Mouse (Mus musculus) kidney, adult 2 months (tissue): ENCODE measurements around the gene Armc7. TPM values are rescaled to one million over a fixed set of nuclear protein-coding genes. Genes with fewer than 3 reads are reported as not detected.

Source experiments
- DNase-seq: peaks from one replicate; pipeline ENCODE4 v3.0.0; 2021
- H3K27ac ChIP-seq: fragments of 200-500 bp; 2 replicates; pipeline ENCODE4 v1.5.1; 2012; ENCODE audit warnings: low read depth, low read length, control low read depth, inconsistent platforms; ENCODE audit not compliant: insufficient read depth
- H3K27me3 ChIP-seq: fragments of 200-500 bp; replicated peaks from 2 replicates; pipeline ENCODE4 v1.6.1; 2012; ENCODE audit warnings: mild to moderate bottlenecking, moderate library complexity, low read length, inconsistent platforms; ENCODE audit not compliant: control insufficient read depth, insufficient read depth
- H3K36me3 ChIP-seq: fragments of 200-500 bp; 2 replicates; pipeline ENCODE4 v1.6.1; 2012; ENCODE audit warnings: mild to moderate bottlenecking, moderate library complexity, low read length, inconsistent platforms; ENCODE audit not compliant: control insufficient read depth, insufficient read depth
- H3K4me1 ChIP-seq: fragments of 200-500 bp; 2 replicates; pipeline ENCODE4 v1.6.1; 2011; ENCODE audit warnings: low read length; ENCODE audit not compliant: control insufficient read depth, insufficient read depth
- H3K4me3 ChIP-seq: fragments of 200-500 bp; 2 replicates; pipeline ENCODE4 v1.5.1; 2011; ENCODE audit warnings: mild to moderate bottlenecking, low read depth, low read length, control low read depth; ENCODE audit not compliant: insufficient read depth
- CTCF ChIP-seq: fragments of 200-500 bp; conservative IDR thresholded peaks from 2 replicates; pipeline ENCODE4 v1.5.1; 2011; ENCODE audit warnings: low read depth, mild to moderate bottlenecking, control low read depth, low read length, moderate library complexity, mixed read lengths; ENCODE audit not compliant: insufficient read depth, insufficient read length
- POLR2A ChIP-seq: fragments of 200-500 bp; IDR thresholded peaks from one replicate; pipeline ENCODE4 v1.6.1; 2011; ENCODE audit warnings: low read depth, low read length, control low read depth
- WGBS: fragments of 180-500 bp; shearing (Covaris S2); methylation state at CpG from one replicate; pipeline ENCODE4 v1.1.7; 2018; 5-methylcytosine and 5-hydroxymethylcytosine counted together
- polyA plus RNA-seq: library from polyadenylated mRNA; depleted of rRNA; stranded (reverse); fragments of >200 nt; gene quantifications from 2 replicates; pipeline ENCODE4 v1.2.3, GENCODE M21; 2012

Gene Armc7
- polyA plus RNA-seq, 1 experiment = 7.3 TPM

DNA sequence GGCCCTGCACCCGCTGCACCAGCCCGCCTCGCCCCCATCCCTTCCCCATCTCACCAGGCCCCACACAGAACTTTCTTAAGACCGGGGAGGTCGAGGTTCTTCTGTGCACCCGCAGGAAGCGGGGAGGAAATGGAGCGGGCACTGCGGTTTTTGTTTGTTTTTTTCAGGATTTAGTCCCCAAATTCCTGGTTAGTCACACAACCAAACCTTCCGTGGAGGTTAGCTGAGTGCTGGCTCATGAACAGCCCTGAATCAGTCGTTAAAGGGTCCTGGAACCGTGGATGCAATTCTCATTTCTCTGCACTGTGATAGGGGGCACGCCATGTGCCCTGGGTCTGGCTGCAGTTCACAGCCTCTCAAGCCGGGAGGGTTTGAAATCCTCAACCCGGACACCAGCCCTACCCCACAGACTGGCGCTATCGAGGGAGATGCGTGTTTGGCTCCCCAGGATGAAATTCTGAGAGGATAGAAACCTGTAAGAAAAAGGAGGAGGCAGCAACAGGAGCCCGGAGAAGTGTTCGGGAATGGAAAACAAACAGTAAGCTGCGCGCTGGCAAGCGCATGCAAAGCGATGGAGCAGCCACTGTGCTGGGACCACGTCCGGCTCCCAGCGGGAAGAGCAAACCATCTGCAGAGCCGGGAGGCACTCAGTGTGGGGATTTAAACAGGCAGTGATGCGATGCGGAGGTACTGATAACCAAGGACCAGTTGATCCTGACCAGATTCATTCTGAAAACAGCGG is 39.7 kb upstream of the Armc7 start:
- Histone ChIP-seq H3K27me3 (no peaks in the 10 kb centered on the region), H3K4me1 (no peaks in the 10 kb centered on the region), H3K27ac (no peak overlapping the region), H3K4me3 (peak overlapping the region; percentile 18; the same call in 1 of the 2 replicates), H3K36me3 (no peaks in the 10 kb centered on the region)
- no peak for TF ChIP-seq POLR2A
- TF ChIP-seq CTCF = no peak
- WGBS = 25% methylated on average over 31 of the region's 31 CpGs
- DNase-seq = no peak

DNA sequence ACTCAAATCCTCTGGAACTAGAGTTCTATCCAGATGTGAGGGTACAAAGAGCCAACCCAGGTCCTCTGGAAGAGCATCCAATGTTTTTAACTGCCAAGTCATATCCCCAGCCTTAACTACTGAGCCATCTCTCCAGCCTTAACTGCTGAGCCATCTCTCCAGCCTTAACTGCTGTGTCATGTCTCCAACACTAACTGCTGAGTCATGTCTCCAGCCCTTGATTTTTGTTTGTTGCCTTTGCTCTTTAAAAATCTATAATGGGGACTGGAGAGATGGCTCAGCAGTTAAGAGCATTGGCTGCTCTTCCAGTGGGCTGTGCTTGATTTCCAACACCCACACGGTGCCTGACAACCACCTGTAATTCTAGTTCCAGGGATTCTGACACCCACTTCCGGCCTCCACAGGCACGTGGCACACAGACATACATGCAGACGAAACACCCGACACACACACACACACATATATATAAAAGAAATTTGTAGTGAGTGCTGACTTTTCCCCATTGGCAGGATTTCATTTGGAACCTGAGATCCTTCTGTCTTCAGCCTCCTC is 37.8 kb upstream of the Armc7 start:
- H3K4me3 ChIP-seq = no peak overlapping the region
- no peaks in the 10 kb centered on the region for H3K27me3 ChIP-seq
- WGBS = 67% methylated on average over 5 of the region's 5 CpGs
- H3K27ac ChIP-seq = no peak overlapping the region
- H3K4me1 ChIP-seq = no peaks in the 10 kb centered on the region
- no peak for DNase-seq
- no peaks in the 10 kb centered on the region for H3K36me3 ChIP-seq
- no peak for TF ChIP-seq POLR2A
- TF ChIP-seq CTCF = no peak

DNA sequence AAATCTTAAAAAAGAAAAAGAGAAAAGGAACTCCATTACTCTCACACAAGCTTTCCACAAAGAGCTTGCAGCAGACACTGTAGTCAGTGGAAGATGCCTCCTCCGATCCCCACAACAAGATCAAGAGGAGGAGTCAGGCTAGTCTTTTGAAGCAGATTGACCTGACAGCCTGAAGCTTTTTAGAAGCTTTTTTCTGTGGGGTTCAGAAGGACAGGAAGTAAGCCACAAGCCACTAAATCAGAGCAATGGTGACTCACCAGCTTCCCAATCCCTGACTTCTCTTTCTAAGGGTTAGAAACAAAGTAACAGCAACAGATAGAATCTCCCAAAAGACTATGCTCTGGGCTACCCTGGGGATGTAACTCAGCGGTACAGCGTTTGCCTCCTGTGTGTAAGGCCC is 36.1 kb upstream of the Armc7 start:
- H3K4me3 ChIP-seq = no peak overlapping the region
- no peak overlapping the region for H3K27ac ChIP-seq
- DNase-seq = no peak
- no peaks in the 10 kb centered on the region for H3K27me3 ChIP-seq
- no peaks in the 10 kb centered on the region for H3K4me1 ChIP-seq
- WGBS = 73% methylated on average over 3 of the region's 3 CpGs
- H3K36me3 ChIP-seq = no peaks in the 10 kb centered on the region
- no peak for TF ChIP-seq CTCF
- TF ChIP-seq POLR2A = no peak

DNA sequence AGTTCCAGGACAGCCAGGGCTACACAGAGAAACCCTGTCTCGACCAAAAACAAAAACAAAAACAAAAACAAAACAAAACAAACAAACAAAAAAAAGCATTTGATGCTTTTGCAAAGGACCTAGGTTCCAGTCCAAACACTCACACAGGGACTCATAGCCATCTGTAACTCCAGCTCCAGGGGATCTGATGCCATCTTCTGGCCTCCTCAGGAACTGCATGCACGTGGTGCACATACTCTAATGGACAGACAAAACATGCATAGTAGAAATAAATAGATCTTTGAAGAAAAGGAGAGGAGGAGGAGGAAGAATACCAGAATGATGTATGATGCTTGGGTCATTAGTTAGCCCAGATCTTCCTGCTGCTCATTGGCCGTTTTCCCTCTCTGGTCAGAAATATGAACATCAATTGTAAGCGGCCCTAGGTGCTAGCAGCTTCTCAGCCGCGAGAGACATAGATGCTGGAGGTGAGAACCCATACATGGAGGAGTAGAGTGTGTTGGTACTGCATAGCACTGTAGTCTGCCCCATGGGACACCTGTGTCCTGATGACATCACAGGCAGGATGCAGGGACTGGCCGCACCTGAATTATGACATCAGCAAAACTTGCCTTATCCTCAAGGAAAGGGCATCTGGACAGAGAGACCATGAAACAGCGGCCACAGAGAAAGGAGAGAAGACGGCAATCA is 35.4 kb upstream of the Armc7 start, which contains the start of gene Trim80:
Gene Trim80 (plus strand): TSS at position 640 of the 690 bp plus-strand sequence.
- Histone ChIP-seq H3K27ac (no peak within 1 kb of the TSS), H3K4me1 (no peaks in the 10 kb centered on the region), H3K36me3 (no peaks in the 10 kb centered on the region), H3K4me3 (no peak within 1 kb of the TSS), H3K27me3 (no peaks in the 10 kb centered on the region)
- WGBS = 95% methylated on average over 9 of the region's 9 CpGs
- DNase-seq = no peak
- TF ChIP-seq CTCF = peak; percentile 28; the same call in 1 of the 2 replicates
- no peak for TF ChIP-seq POLR2A

DNA sequence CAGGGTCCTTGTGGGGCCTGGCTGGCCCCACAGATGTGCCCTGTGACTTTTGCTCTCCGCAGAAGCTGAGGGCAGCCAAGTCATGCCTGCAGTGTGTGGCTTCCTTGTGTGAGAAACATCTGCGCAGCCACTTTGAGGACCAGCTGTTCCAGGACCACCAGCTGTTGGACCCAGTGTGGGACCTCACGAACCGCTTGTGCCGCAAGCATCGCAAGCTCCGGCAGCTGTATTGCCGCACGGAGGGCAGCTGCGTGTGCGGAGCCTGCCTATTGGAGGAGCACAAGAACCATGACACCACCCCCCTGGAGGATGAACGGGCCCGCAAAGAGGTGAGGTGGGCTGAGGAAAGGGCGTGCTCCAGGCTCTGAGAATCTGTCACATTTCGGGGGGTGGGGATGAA is 34.0 kb upstream of the Armc7 start:
- Histone ChIP-seq H3K27ac (no peak overlapping the region), H3K4me3 (no peak overlapping the region), H3K36me3 (no peaks in the 10 kb centered on the region), H3K4me1 (peaks cover 3% of the 10 kb centered on the region), H3K27me3 (no peaks in the 10 kb centered on the region)
- no peak for DNase-seq
- 77% methylated on average over 15 of the region's 15 CpGs for WGBS
- TF ChIP-seq POLR2A = no peak
- no peak for TF ChIP-seq CTCF

DNA sequence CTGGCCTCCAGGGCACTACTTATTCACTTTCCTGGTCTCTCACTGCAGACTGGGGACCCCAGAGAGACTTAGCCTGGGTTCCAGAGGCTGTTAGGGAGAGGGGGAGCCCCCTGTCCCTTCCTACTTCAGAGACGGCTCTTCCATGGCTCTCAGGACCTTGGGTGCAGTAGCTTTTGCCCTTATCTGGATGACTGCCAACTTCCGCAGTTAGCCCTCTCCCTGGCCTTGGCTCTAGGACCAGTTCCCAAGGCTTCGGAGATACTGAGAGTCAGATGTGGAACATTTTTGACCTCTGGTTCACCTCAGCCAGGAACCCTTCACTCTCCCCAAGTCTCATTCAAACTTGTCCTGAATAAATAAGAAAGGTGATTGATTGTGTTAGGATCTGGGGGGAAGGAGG is 28.6 kb upstream of the Armc7 start:
- peak; percentile 81 for DNase-seq
- WGBS = 4% methylated on average over 3 of the region's 3 CpGs
- Histone ChIP-seq H3K4me3 (no peak overlapping the region), H3K27ac (peak overlapping the region; percentile 97), H3K4me1 (peaks cover 49% of the 10 kb centered on the region), H3K27me3 (no peaks in the 10 kb centered on the region), H3K36me3 (no peaks in the 10 kb centered on the region)
- no peak for TF ChIP-seq CTCF
- no peak for TF ChIP-seq POLR2A

DNA sequence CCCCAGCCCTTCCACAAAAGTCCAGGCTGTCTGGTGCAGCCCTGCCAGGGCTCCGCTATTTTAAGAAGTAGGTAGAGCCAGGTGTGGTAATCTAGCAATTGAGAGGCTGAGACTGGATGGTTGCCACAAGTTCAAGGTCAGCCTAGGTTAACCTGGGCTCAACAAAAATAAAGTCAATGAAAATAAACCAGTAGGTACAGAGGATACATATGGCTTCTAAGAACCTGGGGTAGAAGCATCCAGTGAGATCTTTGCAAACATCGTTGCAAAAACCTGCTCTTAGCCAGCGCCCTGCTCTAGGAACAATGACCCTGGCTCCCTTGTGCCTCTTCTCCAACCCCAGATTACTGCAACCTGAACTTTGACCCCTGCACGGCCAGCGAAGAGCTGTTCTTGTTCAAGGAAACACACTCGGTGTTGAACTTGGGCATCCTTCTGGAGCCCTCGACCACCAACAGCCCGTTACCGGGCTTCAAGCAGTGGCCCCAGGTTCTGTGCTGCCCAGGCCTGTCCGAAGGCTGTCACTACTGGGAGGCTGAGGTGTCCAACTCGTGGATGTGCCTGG is 28.1 kb upstream of the Armc7 start:
- TF ChIP-seq CTCF = no peak
- TF ChIP-seq POLR2A = no peak
- Histone ChIP-seq H3K36me3 (no peaks in the 10 kb centered on the region), H3K4me1 (peaks cover 49% of the 10 kb centered on the region), H3K4me3 (no peak overlapping the region), H3K27me3 (no peaks in the 10 kb centered on the region), H3K27ac (peak overlapping the region; percentile 97)
- 52% methylated on average over 11 of the region's 11 CpGs for WGBS
- DNase-seq = peak; percentile 79
